Mouse (Mus musculus) bone marrow, adult 2 months (tissue): ENCODE data around the gene Cyp2ab1.

Source experiments
- CTCF ChIP-seq: fragments of 200-500 bp; IDR thresholded peaks from 2 replicates; pipeline ENCODE4 v1.5.1; 2011; ENCODE audit warnings: low read length, control low read depth; ENCODE audit not compliant: control insufficient read depth, insufficient read depth
- POLR2A ChIP-seq: fragments of 200-500 bp; IDR thresholded peaks from 2 replicates; pipeline ENCODE4 v1.6.1; 2011; ENCODE audit warnings: low read depth, mild to moderate bottlenecking, control low read depth, low read length, borderline replicate concordance; ENCODE audit not compliant: control insufficient read depth

- TF ChIP-seq CTCF = no peak
- TF ChIP-seq POLR2A = no peak
Observed at GRCm38 (mm10) chr16:20323907-20324306, 1.3 kb downstream of the Cyp2ab1 start.
